Mouse (Mus musculus): ENCODE measurements around the gene Kif1a. TPM values are rescaled to one million over a fixed set of nuclear protein-coding genes. Genes with fewer than 3 reads are reported as not detected.

The Kif1a gene
- polyA plus RNA-seq, 1 experiment = 2.2 TPM

DNA sequence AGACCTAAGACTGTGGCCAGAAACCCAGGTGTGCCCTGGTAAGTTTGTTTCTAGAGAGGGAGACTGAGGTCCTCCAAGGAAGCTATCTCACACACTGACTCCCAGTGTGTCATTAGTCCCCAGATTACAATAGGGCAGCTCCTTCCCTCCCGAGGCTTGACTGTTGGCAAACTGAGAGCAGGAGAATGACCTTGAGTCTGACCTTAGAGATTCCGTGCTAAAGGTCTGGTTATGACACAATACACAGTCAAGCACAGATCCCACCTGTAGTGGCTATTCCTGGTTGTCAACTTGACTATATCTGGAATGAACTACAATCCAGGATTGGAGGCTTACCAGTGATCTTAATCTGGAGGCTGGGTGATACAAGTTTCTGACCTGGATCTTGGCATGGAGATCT is 71.7 kb downstream of the Kif1a start:
- WGBS = 50% methylated on average over 2 of the region's 2 CpGs
- Histone ChIP-seq H3K27ac (ENCODE audit: control insufficient read depth, insufficient read depth, low read depth, low read length, poor library complexity) (no peak overlapping the region), H3K4me1 (ENCODE audit: control insufficient read depth, insufficient read depth, low read length) (peaks cover 7% of the 10 kb centered on the region), H3K4me3 (replicated peaks; ENCODE audit: control insufficient read depth, low read depth, low read length) (no peak overlapping the region)
- TF ChIP-seq CTCF (IDR thresholded peaks at IDR 0.05; ENCODE audit: control insufficient read depth, insufficient read depth, low read length) (no peak), POLR2A (IDR thresholded peaks at IDR 0.05; ENCODE audit: borderline replicate concordance, control insufficient read depth, low read depth, low read length) (no peak)

DNA sequence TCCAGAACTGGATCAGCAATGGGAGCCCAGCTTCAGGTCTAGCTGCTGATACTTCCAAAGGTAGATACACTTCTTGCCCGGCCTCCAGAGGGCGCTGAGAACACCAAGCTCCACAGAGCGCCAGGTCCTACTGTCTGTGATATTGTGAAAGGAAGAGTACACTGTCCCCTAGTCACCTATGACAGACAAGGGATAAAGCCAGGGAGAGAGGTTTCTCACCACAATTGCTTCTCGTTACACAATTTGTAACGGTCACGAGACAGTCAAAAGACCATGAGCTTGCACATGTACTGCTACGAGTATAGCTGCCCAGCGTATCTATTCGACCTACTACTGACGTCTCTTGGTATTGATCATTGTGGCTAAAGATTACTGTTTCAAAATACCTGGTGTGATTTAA is 72.4 kb downstream of the Kif1a start:
- H3K4me1 ChIP-seq (ENCODE audit: control insufficient read depth, insufficient read depth, low read length) = peaks cover 7% of the 10 kb centered on the region
- TF ChIP-seq CTCF (IDR thresholded peaks at IDR 0.05; ENCODE audit: control insufficient read depth, insufficient read depth, low read length) = no peak
- no peak for TF ChIP-seq POLR2A (IDR thresholded peaks at IDR 0.05; ENCODE audit: borderline replicate concordance, control insufficient read depth, low read depth, low read length)
- WGBS = 47% methylated on average over 10 of the region's 10 CpGs
- H3K27ac ChIP-seq (ENCODE audit: control insufficient read depth, insufficient read depth, low read depth, low read length, poor library complexity) = no peak overlapping the region
- H3K4me3 ChIP-seq (replicated peaks; ENCODE audit: control insufficient read depth, low read depth, low read length) = no peak overlapping the region

DNA sequence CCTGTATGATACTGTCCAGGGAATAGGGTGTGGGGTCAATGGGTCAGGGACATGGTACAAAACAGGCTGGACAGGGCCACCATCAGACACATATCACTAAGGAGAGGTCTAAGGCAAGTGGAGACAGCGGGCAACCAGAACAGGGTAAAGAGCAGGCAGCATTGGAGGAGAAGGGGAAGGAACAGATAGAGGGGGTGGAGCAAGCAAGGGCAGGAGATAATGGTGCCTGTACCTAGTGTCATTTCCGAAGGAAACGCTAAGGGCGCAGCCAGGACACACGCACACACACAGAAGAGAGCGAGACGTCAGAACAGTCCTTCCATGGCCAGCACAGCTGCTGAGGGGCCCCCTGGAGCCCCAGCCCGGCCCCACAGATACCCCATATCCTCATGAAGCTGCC is 75.2 kb downstream of the Kif1a start:
- Histone ChIP-seq H3K4me3 (replicated peaks; ENCODE audit: control insufficient read depth, low read depth, low read length) (no peak overlapping the region), H3K27ac (ENCODE audit: control insufficient read depth, insufficient read depth, low read depth, low read length, poor library complexity) (no peak overlapping the region), H3K4me1 (ENCODE audit: control insufficient read depth, insufficient read depth, low read length) (peaks cover 6% of the 10 kb centered on the region)
- TF ChIP-seq CTCF (IDR thresholded peaks at IDR 0.05; ENCODE audit: control insufficient read depth, insufficient read depth, low read length) (no peak), POLR2A (IDR thresholded peaks at IDR 0.05; ENCODE audit: borderline replicate concordance, control insufficient read depth, low read depth, low read length) (no peak)
- WGBS = 77% methylated on average over 8 of the region's 8 CpGs

DNA sequence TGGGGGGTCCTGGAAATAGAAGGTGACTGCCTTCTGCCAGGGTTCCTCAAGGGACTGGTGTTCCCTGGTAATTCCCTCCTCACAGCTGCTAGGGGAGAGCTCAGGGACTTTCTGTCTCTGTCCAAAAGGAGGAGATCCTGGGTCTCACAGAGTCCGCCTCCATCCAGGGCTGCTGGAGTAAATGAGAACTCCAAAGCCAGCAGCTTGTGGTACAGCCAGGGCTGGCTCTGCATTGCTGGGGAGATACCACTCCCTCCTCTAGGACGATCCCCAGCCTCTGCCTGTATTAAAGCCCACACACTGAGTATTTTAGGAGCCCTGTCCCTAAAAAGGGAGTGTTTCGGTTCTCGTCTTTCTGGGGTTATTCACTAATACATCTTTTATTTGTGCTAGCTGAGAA is 81.1 kb downstream of the Kif1a start:
- WGBS = 75% methylated on average over 4 of the region's 4 CpGs
- Histone ChIP-seq H3K4me3 (replicated peaks; ENCODE audit: control insufficient read depth, low read depth, low read length) (no peak overlapping the region), H3K4me1 (ENCODE audit: control insufficient read depth, insufficient read depth, low read length) (peaks cover under 1% of the 10 kb centered on the region; the same call in 1 of the 2 replicates), H3K27ac (ENCODE audit: control insufficient read depth, insufficient read depth, low read depth, low read length, poor library complexity) (no peak overlapping the region)
- no peak for TF ChIP-seq CTCF (IDR thresholded peaks at IDR 0.05; ENCODE audit: control insufficient read depth, insufficient read depth, low read length)
- TF ChIP-seq POLR2A (IDR thresholded peaks at IDR 0.05; ENCODE audit: borderline replicate concordance, control insufficient read depth, low read depth, low read length) = no peak

DNA sequence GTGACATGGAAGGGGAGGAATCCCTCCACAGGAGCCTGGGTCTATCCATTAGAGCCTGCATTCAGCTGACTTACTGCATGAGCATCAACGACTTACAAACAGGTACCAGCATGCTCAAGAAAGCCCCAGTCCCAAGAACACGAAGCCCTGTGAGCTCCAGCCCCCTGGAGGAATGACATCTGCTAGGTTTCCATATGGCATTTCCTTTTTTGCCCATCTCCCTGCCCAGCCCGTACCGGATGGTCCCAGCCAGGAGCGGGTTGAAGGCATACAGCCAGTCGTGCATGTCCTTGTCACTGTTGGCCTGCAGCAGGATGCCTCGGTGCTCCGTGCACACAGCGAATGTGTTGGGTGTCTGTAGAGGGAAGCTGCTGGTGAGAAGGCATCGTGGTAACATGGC is 83.0 kb downstream of the Kif1a start:
- peaks cover 2% of the 10 kb centered on the region; the same call in 1 of the 2 replicates for H3K4me1 ChIP-seq (ENCODE audit: control insufficient read depth, insufficient read depth, low read length)
- TF ChIP-seq POLR2A (IDR thresholded peaks at IDR 0.05; ENCODE audit: borderline replicate concordance, control insufficient read depth, low read depth, low read length) (no peak), CTCF (IDR thresholded peaks at IDR 0.05; ENCODE audit: control insufficient read depth, insufficient read depth, low read length) (no peak)
- WGBS = 77% methylated on average over 10 of the region's 10 CpGs

DNA sequence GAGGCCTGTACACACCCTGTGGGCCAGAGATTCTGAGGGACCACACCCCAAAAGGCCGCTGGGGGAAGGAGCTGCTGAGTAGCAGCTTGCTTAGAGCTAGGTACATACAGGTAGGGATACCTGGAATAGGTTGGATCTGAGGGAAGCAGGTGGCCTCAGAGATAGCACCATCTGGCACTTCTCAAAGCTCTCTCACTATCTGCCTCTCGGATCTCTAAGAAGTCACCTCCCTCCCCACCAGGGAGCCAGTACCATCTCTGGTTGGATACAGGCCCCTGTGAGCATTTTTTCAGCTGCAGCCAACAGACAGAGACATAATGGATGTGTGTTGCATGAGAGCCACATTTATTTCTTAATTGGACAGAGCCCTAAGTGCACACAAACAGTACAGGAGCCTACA is 86.6 kb downstream of the Kif1a start:
- Histone ChIP-seq H3K4me3 (replicated peaks; ENCODE audit: control insufficient read depth, low read depth, low read length) (no peak overlapping the region), H3K4me1 (ENCODE audit: control insufficient read depth, insufficient read depth, low read length) (peaks cover 2% of the 10 kb centered on the region; the same call in 1 of the 2 replicates), H3K27ac (ENCODE audit: control insufficient read depth, insufficient read depth, low read depth, low read length, poor library complexity) (no peak overlapping the region)
- TF ChIP-seq CTCF (IDR thresholded peaks at IDR 0.05; ENCODE audit: control insufficient read depth, insufficient read depth, low read length) = no peak
- no peak for TF ChIP-seq POLR2A (IDR thresholded peaks at IDR 0.05; ENCODE audit: borderline replicate concordance, control insufficient read depth, low read depth, low read length)
- 56% methylated on average over 2 of the region's 2 CpGs for WGBS

More for the DNA sequence above, 83.0 kb downstream of the Kif1a start:
- Histone ChIP-seq H3K27ac (ENCODE audit: control insufficient read depth, insufficient read depth, low read depth, low read length, poor library complexity) (no peak overlapping the region), H3K4me3 (replicated peaks; ENCODE audit: control insufficient read depth, low read depth, low read length) (no peak overlapping the region)

DNA sequence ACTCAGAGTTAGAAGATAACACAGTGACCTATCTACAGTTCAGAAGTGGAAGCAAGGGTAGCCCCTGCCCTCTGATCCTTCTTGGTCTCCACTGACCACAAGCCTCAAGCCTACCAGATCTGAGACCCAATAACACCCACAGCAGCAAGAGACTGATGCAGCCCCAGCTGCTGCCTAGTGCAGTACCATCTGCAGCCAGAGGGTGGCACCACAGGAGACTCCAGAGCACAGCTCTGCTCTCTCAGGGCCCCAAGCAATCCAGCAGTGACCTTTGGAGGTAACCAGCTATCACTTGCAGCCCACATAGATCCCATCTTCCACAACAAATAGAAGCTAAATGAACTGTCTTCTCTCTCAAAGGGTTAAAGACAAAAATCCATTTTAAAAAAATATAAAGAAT is 87.3 kb downstream of the Kif1a start:
- peaks cover 2% of the 10 kb centered on the region; the same call in 1 of the 2 replicates for H3K4me1 ChIP-seq (ENCODE audit: control insufficient read depth, insufficient read depth, low read length)
- no peak overlapping the region for H3K27ac ChIP-seq (ENCODE audit: control insufficient read depth, insufficient read depth, low read depth, low read length, poor library complexity)
- TF ChIP-seq POLR2A (IDR thresholded peaks at IDR 0.05; ENCODE audit: borderline replicate concordance, control insufficient read depth, low read depth, low read length) (no peak), CTCF (IDR thresholded peaks at IDR 0.05; ENCODE audit: control insufficient read depth, insufficient read depth, low read length) (peak; percentile 86)
- no peak overlapping the region for H3K4me3 ChIP-seq (replicated peaks; ENCODE audit: control insufficient read depth, low read depth, low read length)

DNA sequence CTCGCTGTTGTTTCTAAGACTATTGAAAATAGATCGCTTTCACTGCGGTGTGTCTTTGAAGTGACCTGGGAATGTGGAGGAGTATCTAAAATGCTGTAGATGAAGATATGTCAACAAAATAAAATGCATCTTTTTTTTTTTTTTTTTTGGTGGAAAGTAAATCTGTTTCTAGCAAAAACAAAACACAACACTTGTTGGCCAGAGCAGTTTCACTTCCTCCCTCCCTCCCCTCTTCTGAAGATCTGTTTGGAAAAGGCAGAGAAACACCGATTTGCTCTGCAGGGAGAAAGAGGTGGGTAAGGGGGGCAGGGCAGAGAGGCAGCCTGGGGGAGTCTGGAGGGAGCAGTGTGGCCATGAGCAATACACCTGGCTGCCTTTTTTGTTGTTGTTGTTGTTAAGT is 88.4 kb downstream of the Kif1a start:
- TF ChIP-seq POLR2A (IDR thresholded peaks at IDR 0.05; ENCODE audit: borderline replicate concordance, control insufficient read depth, low read depth, low read length) (no peak), CTCF (IDR thresholded peaks at IDR 0.05; ENCODE audit: control insufficient read depth, insufficient read depth, low read length) (no peak)
- Histone ChIP-seq H3K27ac (ENCODE audit: control insufficient read depth, insufficient read depth, low read depth, low read length, poor library complexity) (no peak overlapping the region), H3K4me3 (replicated peaks; ENCODE audit: control insufficient read depth, low read depth, low read length) (no peak overlapping the region), H3K4me1 (ENCODE audit: control insufficient read depth, insufficient read depth, low read length) (peaks cover 2% of the 10 kb centered on the region; the same call in 1 of the 2 replicates)
- WGBS = 69% methylated on average over 4 of the region's 4 CpGs

DNA sequence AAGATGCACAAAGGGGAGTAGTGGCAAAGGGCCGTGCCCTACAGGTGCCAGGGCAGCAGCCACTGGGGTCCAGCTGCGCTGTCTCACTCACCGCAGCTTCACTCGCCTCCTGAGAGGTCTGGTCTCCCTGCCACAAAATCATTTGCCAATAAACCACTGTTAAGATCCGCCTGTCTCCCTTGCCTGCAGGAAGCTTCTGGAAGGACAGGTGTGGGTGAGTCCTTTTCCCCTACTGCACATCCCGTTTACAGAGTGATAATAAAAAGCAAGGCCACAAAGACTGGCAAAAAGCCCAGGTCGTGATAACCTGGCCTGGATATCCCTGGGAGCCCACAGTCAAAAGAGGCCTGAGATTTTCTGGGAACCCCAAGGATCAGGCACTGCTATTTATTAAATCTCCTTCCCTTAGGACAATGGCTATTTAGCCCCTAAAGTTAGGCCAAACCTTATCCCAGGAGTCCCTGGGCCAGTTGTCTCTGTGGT is 89.6 kb downstream of the Kif1a start:
- TF ChIP-seq POLR2A (IDR thresholded peaks at IDR 0.05; ENCODE audit: borderline replicate concordance, control insufficient read depth, low read depth, low read length) (no peak), CTCF (IDR thresholded peaks at IDR 0.05; ENCODE audit: control insufficient read depth, insufficient read depth, low read length) (no peak)
- no peak overlapping the region for H3K4me3 ChIP-seq (replicated peaks; ENCODE audit: control insufficient read depth, low read depth, low read length)
- 70% methylated on average over 7 of the region's 7 CpGs for WGBS

More for the DNA sequence above, 89.6 kb downstream of the Kif1a start:
- Histone ChIP-seq H3K27ac (ENCODE audit: control insufficient read depth, insufficient read depth, low read depth, low read length, poor library complexity) (no peak overlapping the region), H3K4me1 (ENCODE audit: control insufficient read depth, insufficient read depth, low read length) (peaks cover 2% of the 10 kb centered on the region; the same call in 1 of the 2 replicates)
